Mouse (Mus musculus) brown adipose tissue, adult 24 weeks (tissue): ENCODE results near the gene Zc3h4. TPM values are rescaled to one million over a fixed set of nuclear protein-coding genes. Genes with fewer than 3 reads are reported as not detected.

Experiments used
- H3K27ac ChIP-seq: fragments of 200-500 bp; replicated peaks from 2 replicates; pipeline ENCODE4 v1.5.1; 2012; ENCODE audit warnings: low read depth, mild to moderate bottlenecking, low read length
- H3K4me1 ChIP-seq: fragments of 200-500 bp; 2 replicates; pipeline ENCODE4 v1.6.1; 2012; ENCODE audit warnings: low read length, mixed read lengths; ENCODE audit not compliant: control insufficient read depth, insufficient read depth, insufficient read length
- H3K4me3 ChIP-seq: fragments of 200-500 bp; 2 replicates; pipeline ENCODE4 v1.5.1; 2012; ENCODE audit warnings: low read depth, mild to moderate bottlenecking, low read length, moderate library complexity; ENCODE audit not compliant: insufficient read depth
- polyA plus RNA-seq: library from polyadenylated mRNA; stranded (reverse); fragments of >200 nt; gene quantifications from 2 replicates; pipeline ENCODE4 v1.2.4, GENCODE M21; 2012; ENCODE audit not compliant: missing spikeins, insufficient read depth, insufficient read length

Zc3h4 gene
- polyA plus RNA-seq, 1 experiment: 12.2 TPM

GRCm38 (mm10) chr7:16474445-16474844 is 73.7 kb downstream of the Zc3h4 start:
- Histone ChIP-seq H3K4me3 (peak overlapping the region; percentile 43), H3K27ac (no peak overlapping the region), H3K4me1 (no peaks in the 10 kb centered on the region)

GRCm38 (mm10) chr7:16475321-16475720 is 74.6 kb downstream of the Zc3h4 start:
- H3K4me3 ChIP-seq: no peak overlapping the region
- H3K27ac ChIP-seq: no peak overlapping the region
- no peaks in the 10 kb centered on the region for H3K4me1 ChIP-seq

- no peak overlapping the region for H3K4me3 ChIP-seq
These were observed 75.3 kb downstream of the Zc3h4 start for GRCm38 (mm10) chr7:16475764-16476599.

GRCm38 (mm10) chr7:16476600-16476989 is 75.9 kb downstream of the Zc3h4 start:
- H3K4me1 ChIP-seq: no peaks in the 10 kb centered on the region
- H3K4me3 ChIP-seq: no peak overlapping the region
- H3K27ac ChIP-seq: no peak overlapping the region

More at GRCm38 (mm10) chr7:16475764-16476599, 75.3 kb downstream of the Zc3h4 start:
- Histone ChIP-seq H3K4me1 (no peaks in the 10 kb centered on the region), H3K27ac (no peak overlapping the region)

GRCm38 (mm10) chr7:16477628-16478027 is 76.9 kb downstream of the Zc3h4 start, which contains the start of gene Npas1:
TSS of gene Npas1 (minus strand) at chr7:16477728.
- H3K4me1 ChIP-seq: no peaks in the 10 kb centered on the region
- no peak within 1 kb of the TSS for H3K27ac ChIP-seq
- no peak within 1 kb of the TSS for H3K4me3 ChIP-seq

Other genes starting within 250 kb of the Zc3h4 start
- gene Meis3, start 225.8 kb upstream of the Zc3h4 start, polyA plus RNA-seq: 1.6 and 3.1 TPM in 2 replicates
- 7.3 and 8.3 TPM in 2 replicates for gene Dhx34, start 178.9 kb upstream of the Zc3h4 start, polyA plus RNA-seq
- 0.40 and 0.46 TPM in 2 replicates for gene C5ar2, start 156.8 kb upstream of the Zc3h4 start, polyA plus RNA-seq
- gene C5ar1, start 141.4 kb upstream of the Zc3h4 start, polyA plus RNA-seq: 3.6 and 5.2 TPM in 2 replicates
- gene Inafm1, start 127.3 kb upstream of the Zc3h4 start, polyA plus RNA-seq: 16.0 and 17.2 TPM in 2 replicates
- 26.4 and 28.6 TPM in 2 replicates for gene Ccdc9, start 114.1 kb upstream of the Zc3h4 start, polyA plus RNA-seq
- gene Bbc3, start 92.5 kb upstream of the Zc3h4 start, polyA plus RNA-seq: 5.0 and 10.8 TPM in 2 replicates
- gene Sae1, start 13.1 kb upstream of the Zc3h4 start, polyA plus RNA-seq: 22.5 and 31.0 TPM in 2 replicates
- 58.0 and 62.4 TPM in 2 replicates for gene Tmem160, start 51.9 kb downstream of the Zc3h4 start, polyA plus RNA-seq
- gene Npas1, start 76.8 kb downstream of the Zc3h4 start, polyA plus RNA-seq: not detected in 2 replicates
- 19.4 and 33.3 TPM in 2 replicates for gene Arhgap35, start 214.1 kb downstream of the Zc3h4 start, polyA plus RNA-seq